Mouse (Mus musculus) kidney, postnatal 25 days (tissue): ENCODE data around the gene Art2b.
"Not testable (repeated sequence)": the region's sequence is repeated elsewhere in the genome, so short reads cannot be mapped to it uniquely, and the experiment has no call there.

Experiments
- DNase-seq, 2 experiments: peaks; one replicate each; pipeline ENCODE4 v3.0.0; 2021; ENCODE audit warnings: mixed read lengths in 2 of 2

Art2b gene

DNA sequence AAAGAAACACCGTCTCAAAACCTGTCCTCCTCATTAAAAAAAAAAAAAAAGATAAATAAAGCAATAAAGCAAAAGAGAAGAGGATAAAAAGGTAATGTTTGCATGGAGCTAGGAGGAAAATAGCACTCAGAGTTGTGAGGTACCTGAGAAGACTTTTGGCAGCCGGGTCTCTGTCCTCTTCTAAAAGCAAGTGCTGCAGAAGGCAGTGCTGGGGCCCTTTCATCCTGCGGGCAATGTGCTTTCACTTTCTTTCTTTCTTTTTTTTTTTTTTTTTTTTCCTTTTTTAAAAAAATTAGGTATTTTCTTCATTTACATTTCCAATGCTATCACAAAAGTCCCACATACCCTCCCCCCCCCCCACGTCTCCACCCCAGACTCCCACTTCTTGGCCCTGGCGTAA, at the start of gene Art2b:
Gene Art2b (minus strand): TSS at position 193 of the 400 bp plus-strand sequence.
- no peak for DNase-seq

DNA sequence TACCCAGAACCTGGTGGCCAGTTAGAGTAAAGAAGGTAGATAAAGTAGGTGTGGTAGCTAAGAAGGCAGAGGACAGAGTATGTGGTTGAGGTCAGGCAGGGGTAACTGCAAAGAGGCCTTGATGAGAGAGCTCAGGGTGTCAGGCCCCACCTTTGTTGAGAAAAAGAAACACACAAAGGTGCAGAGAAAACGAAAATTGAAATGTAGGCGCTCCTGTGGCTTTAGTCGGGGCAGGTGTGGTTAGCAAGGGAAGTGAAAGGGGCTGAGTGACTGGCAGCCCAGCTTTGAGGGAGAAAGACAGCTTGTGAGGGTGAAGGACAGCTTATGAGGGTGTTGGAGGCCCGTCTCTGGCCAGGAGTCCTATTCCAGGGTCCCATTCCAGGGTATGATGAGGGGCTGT, 49.1 kb upstream of the Art2b start:
- no peak for DNase-seq

DNA sequence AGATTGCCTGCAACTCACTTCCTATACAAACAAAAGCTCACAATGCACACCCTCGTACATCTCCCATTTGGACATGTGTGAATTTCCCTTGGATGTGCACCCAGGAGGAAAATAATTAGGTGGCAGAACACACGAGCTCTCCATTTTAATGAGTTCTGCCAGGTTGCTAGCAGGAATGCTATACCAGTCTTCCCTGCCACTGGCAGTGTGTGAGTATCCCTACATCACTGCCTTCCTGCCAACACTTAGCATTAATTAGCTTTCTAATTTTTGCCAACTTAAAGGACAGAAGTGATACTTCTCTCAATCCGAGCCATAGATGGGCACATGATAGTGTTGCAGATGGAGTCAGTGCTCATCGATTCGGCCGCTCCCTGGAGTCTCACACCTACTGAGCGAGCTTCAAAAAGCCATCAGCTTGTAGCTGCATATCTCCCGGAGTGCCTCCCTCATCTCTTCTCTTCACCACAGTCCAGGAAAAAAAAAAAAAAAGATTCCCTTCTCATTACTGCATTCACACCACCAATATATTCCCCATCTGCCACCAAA, 48.3 kb upstream of the Art2b start:
- DNase-seq, result no peak

DNA sequence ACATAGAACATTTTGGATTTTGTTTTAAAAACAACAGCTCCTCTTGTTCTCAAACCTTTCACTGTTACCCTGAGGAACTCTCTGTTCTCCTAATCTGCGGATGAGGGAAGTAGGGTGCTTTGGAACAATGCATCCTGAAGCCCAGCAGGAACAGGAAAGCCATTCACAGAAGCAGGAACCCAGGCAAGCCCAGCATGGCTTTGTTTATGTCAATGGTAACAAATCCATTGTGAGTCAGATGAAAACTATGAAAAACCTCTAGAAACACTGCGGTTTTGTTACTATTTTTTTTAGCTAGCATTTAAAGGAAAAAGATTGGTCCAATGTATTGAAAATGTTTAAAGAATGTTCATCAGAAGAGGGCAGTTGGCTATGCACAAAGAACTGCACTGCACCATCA, 43.1 kb upstream of the Art2b start:
- DNase-seq, result no peak

DNA sequence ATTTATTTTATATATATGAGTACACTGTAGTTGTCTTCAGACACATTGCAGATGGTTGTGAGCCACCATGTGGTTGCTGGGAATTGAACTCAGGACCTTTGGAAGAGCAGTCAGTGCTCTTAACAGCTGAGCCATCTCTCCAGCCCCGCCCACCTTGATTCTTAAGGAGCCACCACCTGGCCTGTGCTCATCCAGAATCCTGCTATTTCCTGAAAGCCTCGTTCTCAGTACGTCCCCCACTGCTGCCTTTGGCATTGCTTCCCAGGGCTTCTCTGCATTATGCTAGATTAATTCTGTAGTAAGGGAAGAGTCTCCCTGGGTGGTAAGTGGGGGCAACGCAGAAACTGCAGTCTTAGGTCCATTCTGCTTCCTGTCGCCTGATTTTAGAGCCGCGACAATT, 41.8 kb upstream of the Art2b start:
- not testable (repeated sequence) for DNase-seq

DNA sequence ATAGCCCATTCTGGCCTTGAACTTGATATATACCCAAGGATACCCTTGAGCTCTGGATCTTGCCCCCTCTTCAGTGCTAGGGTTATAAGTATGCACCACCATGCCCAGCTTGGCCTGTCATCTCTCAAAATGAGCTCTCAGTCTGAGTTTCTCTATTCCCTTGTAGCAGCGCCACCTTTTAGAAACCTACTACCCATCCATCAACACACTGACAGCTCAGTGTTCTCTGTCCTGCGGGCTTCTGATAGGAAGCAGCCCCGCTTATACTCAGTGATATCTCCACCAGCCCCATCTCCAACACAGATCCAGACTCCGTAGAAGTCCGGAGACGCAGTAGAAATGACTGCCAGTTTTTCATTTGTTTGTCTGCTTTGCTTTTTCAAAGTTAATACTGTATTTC, 38.9 kb upstream of the Art2b start:
- no peak for DNase-seq

DNA sequence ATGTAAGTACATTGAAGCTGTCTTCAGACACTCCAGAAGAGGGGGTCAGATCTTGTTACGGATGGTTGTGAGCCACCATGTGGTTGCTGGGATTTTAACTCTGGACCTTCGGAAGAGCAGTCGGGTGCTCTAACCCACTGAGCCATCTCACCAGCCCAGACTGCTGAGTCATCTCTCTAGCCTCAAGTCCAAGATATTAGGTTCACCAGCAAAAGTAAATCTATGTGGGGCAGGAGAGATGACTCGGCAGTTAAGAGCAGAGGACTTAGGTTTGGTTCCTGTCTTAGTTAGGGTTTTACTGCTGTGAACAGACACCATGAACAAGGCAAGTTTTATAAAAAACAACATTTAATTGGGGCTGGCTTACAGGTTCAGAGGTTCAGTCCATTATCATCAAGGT, 36.5 kb upstream of the Art2b start:
- DNase-seq, result not testable (repeated sequence)

DNA sequence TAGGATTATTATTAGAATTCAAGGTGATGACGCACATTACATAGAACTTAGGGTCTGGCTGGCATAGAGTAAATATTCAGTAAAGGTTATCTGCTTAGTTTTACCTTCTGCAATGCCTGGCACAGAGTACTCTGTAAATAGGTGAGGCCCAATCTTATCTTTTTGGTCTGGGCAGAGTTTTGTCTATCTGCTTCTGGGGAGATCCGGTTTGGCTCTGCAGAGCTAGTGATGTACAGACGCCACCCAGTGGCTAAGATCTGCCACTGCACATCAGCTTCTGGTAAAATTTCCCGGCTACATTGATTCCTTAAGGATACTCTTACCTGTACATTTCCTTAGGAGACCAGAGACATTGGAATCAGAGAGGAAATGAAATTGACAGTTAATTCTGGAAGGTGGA, 35.0 kb upstream of the Art2b start:
- peak; percentile 41 to 55 for DNase-seq

DNA sequence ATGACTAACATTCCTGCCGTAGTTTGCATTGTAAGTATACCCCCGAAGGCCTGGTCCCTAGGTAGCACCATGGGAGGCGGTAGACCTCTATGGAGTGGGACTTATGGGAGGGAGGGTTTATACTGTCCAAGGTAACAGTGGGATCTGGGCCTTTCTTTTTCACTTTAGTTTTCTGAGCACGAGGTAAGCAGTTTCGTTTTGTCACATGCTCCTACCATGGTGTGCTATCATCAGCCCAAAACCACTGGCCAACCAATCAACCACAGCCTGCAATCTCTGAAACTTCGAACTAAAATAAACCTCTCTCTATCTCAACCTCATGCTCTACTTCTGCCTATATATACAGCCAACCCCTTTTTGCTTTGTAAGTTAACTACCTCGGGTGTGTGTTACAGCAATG, 32.9 kb upstream of the Art2b start:
- no peak for DNase-seq

DNA sequence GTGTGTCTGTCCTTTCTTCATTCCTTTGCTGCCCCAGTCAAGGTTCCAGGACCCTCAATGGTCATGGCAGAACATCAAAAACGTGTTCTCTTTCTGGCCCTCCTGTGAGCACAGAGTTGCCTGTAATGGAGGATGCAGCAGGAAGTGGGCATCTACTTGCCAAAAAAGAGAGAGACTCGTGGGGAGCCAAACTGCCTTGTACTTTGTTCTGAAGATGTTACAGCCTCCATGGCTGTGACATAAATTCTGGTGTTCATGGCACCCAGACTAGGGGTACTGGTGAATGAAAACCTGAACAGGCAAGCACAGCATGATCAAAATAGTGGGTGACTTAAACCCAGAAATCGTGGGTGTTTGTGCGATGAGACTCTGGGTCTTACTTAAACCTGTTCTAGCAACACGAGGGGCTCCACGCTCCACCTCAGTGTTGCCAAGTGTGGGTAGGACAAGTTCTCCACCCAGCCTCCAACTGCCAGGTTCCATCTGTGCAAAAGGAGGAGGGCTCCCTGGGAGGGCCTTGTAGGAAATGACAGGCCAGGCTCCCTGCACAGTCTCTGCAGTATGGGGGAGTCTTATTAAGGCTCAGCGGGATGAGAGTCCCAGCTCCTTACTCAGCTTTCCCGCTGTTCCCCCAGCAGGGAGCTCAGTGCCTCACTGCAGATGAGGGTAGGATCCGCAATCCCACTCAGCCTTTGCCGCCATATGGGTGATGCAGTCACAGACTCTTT, 32.2 kb upstream of the Art2b start:
- DNase-seq, result no peak

DNA sequence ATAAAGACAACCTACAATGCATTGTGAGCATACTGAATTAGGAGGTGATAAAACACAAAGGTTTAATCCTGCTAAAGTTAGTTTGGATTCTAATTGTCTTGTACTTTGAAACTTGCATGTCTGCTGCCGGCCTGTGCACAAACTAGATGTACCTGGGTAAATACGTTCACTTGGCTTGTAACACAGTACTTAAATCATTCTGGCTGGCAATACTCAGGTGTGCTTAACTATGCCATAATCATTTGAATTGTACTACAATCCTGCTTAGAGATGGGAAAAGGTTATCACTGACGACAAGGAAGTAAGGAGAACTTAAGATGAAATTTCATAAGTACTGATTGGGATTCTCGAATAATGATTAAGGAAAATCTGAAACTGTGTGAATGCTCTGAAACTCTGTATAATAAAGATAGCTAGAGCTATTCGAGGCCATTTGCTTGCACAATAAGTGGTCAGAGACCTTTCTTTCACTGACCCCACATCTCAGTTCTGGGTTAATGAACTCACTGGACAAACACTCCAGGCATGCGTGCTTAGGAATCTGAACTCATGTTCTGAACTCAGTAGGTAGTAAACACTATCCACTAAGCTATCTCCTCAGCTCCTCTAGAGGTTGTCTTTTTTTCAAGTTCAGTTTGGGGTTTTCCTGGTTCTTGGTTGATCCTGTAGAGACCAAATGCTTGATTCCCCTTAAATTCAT, 30.9 kb upstream of the Art2b start:
- DNase-seq, result no peak

DNA sequence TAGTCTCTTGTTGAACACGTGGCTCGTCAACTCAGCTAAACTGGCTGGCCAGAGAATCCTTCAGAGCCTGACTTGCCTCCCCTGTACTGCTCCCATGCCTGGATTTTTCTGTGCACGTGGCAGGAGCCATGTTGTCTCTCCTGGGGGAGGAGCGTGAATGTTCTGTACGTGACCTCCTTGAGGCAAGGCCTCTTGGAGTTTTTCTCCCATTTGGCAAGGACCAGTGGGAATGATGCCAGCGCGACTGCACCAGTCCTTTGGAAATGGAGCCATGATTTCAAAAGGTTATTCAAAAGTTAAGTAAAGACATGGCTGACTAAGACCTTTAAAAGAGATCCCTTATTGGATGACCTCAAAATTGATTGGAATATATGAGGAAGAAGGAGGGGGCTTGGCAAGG, 30.0 kb upstream of the Art2b start:
- DNase-seq, result peak in 1 of 2 experiments; percentile 9

DNA sequence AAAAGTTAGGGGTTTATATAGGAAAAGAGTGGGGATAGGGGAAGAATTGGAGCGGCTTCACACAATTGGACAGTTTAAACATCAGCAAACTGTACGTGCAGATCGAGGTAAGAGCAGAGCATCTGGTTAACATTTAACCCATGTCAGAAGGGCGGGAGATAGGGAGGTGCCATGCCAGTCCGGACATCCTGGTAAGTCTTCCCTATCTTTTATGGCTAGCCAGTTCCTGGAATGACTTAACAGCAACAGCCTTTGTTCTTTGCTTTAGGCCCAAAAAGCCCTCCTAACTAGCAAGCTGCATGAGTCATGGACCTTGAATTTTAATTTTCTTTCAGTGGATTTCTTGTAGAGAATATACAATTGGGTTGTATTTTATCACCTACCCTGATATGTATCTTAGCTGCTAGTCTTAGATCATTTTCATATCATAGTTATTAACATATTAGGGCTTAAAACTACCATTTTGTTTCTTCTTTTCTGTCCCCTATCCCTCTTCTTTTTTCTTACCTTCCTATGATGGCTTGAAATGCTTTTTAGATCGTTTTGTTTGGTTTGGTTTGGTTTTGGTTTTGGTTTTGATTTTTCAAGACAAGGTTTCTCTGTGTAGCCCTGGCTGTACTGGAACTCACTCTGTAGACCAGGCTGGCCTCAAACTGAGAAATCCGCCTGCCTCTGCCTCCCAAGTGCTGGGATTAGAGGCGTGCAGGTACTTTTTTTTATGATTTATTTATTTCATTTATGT, 27.6 kb upstream of the Art2b start:
- DNase-seq, result not testable (repeated sequence)

DNA sequence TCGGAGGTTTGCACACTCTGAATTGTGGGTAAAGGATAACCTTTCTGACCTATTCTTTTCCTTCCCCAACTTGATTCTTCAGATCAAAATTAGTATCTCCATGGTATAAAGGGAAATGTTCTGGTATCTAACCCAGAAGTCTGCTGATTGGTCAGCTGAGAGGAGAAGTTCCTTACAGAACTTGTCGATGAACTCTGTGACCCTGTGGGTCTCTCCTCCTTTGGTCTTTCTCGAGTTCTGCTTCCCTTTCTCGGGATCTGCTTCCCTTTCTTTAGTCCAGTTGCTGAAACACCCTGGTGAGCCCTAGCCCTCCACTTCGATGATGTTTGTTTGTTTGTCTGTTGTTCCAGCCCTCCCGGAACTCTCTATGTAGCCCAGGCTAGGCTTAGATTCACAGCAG, 22.4 kb upstream of the Art2b start:
- DNase-seq, result no peak

DNA sequence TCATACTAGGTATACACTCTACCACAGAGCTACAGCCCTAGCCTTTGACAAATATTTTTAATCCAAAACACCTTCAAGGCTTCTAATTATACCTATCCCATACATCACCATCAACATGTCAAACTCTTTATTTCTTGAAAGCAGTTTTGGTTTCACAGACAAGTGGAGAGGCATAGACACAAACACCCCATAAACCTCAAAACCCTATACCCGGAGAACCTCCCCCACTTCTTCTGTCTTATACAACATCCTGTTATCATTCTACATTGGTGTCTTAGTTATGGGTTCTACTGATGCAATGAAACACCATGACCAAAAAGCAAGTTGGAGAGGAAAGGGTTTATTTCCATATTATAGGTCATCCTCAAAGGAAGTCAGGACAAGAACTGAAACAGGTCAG, 15.0 kb upstream of the Art2b start:
- DNase-seq, result no peak

DNA sequence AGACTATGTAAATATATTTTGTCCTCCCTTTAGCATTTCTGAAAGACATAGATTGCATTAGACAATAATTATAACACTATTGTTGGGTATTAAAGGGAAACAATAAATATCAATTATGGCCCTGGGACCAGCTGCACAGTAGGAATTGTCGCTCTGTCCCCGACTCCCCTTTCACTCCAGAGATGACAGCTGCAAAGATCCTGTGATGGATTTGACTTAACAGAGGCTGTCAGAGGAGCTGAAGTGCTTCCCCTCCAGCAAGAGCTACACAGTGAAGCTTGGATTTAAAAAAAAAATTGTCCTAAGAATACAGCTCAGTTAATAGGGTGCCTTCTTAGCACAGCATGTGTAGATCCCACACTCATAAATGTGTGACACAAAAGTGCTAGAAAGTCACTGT, 13.1 kb upstream of the Art2b start:
- DNase-seq, result no peak

DNA sequence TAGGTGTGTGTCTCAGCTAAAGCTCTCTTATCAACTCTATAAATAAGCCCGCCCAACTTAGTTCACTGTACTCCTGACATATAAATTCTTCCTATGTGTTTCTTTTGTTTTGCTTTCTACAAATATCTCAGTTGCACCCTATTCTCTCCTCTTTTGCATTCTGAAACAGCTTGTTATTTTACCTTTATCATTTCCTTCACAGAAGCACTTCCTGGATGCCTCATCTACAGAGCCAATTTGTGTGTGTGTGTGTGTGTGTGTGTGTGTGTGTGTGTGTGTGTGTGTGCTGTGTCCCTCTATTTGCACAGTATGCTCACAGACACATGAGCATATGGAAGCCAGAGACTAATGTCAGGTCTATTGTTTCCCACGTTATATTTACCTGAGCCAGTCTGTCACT, 9.6 kb upstream of the Art2b start:
- no peak for DNase-seq

DNA sequence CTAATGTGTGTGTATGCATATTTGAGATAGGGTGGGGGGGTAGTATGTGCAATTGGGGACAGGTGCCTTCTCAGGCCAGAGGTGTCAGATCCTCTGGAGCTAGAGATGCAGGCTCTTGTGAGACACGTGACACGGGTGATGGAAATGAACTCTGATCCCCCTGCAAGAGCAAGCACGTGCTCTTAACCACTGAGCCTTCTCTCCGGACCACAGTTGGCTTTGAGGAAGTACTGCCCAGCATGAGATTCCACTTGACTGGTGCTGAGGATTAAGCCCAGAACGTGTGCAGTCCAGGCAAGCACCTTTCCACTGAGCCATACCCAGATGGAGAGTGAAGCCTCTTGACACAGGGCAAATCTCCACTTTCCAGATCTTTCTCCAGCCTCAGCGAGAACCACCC, 1.1 kb downstream of the Art2b start:
- DNase-seq, result not testable (repeated sequence)

DNA sequence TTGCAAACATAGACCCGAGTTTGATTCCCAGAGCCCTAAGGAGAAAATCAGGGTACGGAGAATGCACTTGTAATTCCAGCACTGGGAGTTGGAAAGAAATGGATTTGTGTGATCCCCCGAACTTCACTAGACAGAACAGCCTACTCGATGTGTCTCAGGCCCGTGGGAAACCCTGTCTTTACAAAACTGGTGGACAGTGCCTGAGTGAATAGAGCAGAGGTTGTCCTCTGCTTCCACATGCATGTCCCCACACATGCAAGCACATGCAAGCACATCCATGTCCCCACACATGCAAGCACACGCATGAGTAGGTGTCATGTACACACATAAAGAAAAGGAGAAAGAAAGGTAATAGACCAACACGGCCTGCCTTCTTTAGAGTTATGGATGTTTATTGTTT, 3.4 kb downstream of the Art2b start:
- DNase-seq, result no peak

DNA sequence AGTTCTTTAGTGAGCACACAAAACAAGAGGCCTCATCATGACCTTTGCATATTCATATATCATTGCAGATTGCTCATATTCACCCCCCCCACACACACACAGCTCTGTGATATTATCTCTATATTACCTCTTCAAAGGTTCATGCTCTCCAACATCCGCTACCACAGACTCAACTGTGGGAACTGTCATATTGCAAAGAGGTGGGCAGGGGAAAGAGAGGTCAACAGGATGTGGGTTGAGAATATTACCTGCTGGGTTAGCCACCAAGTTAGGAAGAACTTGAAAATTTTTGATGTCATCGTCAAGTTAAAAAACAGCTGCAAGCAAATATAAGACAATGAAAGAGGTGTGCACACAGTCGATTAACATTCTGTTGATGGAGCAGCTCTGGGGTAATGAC, 4.5 kb downstream of the Art2b start:
- not testable (repeated sequence) for DNase-seq

DNA sequence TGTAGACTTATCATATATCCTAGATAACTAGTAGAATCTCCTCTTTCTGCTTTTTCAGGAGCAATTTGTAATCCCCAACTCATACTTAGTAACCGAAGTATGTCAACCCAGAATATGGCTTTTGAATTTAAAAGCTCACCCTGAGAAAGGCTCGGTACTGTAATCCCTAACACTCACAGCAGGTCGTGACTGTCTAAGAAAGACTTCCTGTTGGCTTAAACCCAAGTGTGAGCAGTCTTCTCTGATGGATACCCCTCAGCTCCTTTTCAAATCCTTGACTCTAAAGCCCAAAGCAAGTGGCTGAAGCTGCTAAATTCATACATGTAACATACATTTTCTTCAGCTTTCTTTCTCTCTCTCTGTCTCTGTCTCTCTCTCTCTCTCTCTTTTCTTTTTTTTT, 11.0 kb downstream of the Art2b start:
- DNase-seq, result no peak

DNA sequence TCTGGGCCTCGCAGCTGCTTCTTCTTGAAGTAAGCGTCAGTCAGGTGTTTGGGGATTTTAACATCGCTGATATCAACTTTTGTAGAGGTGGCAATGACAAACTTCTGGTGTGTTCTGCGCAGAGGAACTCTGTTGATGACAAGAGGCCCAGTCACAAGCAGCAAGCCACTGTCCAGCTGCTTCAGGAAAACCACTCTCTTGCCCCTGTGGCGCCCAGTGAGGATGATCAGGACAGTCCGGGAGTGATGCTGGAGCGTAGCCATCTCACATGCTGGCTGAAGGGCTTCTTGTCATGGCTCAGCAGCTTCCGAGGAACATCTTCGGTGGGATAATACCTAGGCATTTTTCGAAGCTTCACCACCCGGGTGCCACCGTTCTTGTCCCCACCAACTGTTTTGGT, 11.8 kb downstream of the Art2b start:
- DNase-seq, result not testable (repeated sequence)

DNA sequence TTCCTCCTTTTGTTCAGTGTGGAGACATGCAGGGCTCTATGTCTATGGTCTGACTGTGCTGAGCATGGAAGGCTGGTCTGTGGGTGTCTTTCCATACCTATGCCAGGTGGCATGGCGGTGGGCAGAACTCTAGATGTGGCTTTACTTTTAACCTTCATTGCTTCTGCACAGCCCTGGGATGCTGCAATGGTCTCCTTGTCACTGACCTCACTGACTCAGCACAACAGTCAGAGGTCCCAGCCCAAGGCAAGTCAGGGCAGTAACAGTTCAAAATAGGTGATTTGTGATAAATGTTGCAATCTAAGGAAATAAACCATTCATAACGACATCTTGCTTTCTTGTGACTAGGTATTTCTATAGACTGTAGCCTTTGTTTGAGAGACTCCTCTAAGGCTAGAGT, 21.3 kb downstream of the Art2b start:
- DNase-seq, result no peak

DNA sequence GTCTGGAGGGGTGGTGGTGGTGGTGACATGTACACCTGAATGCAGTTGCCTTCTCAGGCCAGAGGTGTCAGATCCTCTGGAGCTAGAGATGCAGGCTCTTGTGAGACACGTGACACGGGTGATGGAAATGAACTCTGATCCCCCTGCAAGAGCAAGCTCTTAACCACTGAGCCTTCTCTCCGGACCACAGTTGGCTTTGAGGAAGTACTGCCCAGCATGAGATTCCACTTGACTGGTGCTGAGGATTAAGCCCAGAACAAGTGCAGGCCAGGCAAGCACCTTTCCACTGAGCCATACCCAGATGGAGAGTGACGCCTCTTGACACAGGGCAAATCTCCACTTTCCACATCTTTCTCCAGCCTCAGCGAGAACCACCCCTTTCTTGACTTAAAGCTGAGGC, 26.0 kb downstream of the Art2b start:
- DNase-seq, result not testable (repeated sequence)
